Mouse (Mus musculus): ENCODE measurements around the gene E130311K13Rik.

Gene E130311K13Rik

DNA sequence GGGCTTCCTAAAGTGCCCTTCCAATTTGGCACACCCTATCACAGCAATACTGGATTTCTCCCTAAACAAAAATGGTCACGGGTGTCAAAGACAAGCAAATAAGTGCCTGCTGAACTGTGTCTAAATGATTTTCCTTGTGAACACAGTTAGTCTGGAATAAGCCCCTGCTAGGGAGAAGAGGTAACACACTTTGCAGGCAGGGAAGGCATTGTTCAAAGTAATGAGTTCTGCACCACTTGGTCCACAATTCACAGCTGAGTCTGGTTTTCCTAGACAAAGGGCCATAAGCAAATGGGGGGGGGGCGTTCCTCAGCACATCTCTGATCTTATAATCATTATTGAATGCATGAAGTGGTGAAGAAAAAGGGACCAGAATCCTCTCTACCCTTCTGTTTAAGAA is 33.5 kb downstream of the E130311K13Rik start:
- no peak for DNase-seq (ENCODE audit: extremely low read depth, low read depth, low spot score)

GRCm38 (mm10) chr3:63893677-63894076 is 35.6 kb downstream of the E130311K13Rik start:
- DNase-seq (ENCODE audit: extremely low read depth, low read depth, low spot score), result no peak

GRCm38 (mm10) chr3:63892154-63892553 is 37.1 kb downstream of the E130311K13Rik start:
- no peak for DNase-seq (ENCODE audit: extremely low read depth, low read depth, low spot score)

DNA sequence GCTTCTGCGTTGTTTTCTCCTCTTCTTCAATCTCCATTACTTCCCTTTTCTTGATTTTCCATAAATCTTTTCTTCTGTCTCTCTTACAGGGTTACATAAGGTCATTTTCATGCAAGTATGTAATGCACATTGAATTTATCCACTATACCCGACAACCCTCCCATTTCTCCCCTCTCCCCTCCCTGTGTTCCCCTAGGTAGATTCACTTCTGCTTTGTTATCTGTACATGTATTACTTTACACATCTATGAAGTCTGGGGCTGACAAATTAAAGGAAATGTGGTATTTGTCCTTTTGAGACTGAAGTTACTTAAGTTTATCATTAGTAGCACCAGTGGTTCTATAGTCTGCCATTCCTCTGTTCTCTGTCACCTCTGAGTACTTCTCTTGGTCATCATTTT is 48.2 kb downstream of the E130311K13Rik start:
- no peak for DNase-seq (ENCODE audit: extremely low read depth, low read depth, low spot score)

- DNase-seq (ENCODE audit: extremely low read depth, low read depth, low spot score), result no peak
These were observed 50.1 kb downstream of the E130311K13Rik start for GRCm38 (mm10) chr3:63878995-63879666.

GRCm38 (mm10) chr3:63872818-63873217 is 56.5 kb downstream of the E130311K13Rik start:
- DNase-seq (ENCODE audit: extremely low read depth, low read depth, low spot score), result no peak

DNA sequence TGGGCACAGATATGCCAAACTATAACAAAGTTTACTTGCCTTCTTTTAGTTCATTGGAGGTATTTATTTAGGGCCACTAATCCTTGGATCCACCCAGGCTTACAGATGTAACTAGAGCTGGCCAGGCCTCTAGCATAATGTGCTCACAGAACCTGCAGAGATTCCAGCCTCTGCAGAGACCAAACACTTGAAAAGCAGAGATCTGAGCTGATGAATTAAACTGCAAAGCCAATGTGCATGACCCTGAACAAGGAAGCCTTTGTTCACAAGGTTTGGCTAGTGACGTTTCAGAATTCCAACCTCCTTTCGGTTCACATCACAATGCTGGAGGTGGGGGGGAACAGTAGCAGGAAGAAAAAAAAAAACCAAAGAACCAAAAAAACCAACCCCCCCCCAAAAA is 58.0 kb downstream of the E130311K13Rik start:
- no peak for DNase-seq (ENCODE audit: extremely low read depth, low read depth, low spot score)

DNA sequence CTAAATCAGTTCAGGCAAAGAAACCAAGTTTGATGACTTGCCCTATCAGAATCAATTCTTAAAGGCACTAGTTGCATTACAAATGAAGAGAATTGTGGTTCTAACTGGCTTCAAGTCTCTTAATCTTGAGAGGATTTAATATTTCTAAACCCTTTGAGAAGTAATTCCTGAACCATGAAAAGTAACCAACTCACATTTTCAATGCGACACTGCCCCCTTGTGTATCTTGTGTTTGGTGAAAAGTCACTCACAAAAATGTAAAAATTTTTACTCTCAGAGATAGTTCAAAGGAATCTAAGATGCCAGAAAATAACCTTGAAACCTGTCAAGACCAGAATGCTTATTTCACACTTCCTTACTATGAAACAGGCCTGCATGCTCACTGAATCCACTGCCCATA is 61.0 kb downstream of the E130311K13Rik start:
- no peak for DNase-seq (ENCODE audit: extremely low read depth, low read depth, low spot score)

GRCm38 (mm10) chr3:63865069-63865468 is 64.2 kb downstream of the E130311K13Rik start:
- DNase-seq (ENCODE audit: extremely low read depth, low read depth, low spot score), result no peak

Data from fat pad, adult 2 months (tissue).